Mouse (Mus musculus) gastrocnemius, postnatal 10 days (tissue): ENCODE results near the gene Gemin5. TPM values are rescaled to one million over a fixed set of nuclear protein-coding genes. Genes with fewer than 3 reads are reported as not detected.
A peak's percentile ranks its signal among the peaks of the same experiment; 100 is the strongest.
"Not testable (repeated sequence)": the region's sequence is repeated elsewhere in the genome, so short reads cannot be mapped to it uniquely, and the experiment has no call there.

Source experiments
- DNase-seq: peaks from one replicate; pipeline ENCODE4 v3.0.0; 2021; ENCODE audit warnings: mixed read lengths
- total RNA-seq, 2 experiments: library from RNA; stranded (reverse); gene quantifications; 2 replicates each; pipeline ENCODE4 v1.2.3; 2021

Gene Gemin5
- total RNA-seq, 2 experiments from 2014 or later, result 10.8 to 14.6 TPM

GRCm38 (mm10) chr11:58107664-58108337, 60.5 kb downstream of the Gemin5 start:
- DNase-seq, result no peak

DNA sequence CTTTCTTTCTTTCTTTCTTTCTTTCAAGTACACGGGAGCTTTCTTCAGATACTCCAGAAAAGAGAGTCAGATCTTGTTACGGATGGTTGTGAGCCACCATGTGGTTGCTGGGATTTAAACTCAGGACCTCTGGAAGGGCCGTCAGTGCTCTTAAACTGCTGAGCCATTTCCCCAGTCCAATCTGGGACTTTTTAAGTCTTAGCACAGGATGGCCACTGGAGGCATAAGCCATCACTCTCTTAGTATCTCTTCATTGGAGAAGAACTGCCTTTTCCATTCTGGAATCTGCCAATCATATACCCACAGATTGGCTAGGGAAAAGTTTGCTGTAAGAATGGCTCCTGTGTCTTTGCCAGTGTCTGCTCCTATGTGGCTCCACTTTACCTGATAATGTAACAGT, 61.3 kb downstream of the Gemin5 start:
- no peak for DNase-seq

DNA sequence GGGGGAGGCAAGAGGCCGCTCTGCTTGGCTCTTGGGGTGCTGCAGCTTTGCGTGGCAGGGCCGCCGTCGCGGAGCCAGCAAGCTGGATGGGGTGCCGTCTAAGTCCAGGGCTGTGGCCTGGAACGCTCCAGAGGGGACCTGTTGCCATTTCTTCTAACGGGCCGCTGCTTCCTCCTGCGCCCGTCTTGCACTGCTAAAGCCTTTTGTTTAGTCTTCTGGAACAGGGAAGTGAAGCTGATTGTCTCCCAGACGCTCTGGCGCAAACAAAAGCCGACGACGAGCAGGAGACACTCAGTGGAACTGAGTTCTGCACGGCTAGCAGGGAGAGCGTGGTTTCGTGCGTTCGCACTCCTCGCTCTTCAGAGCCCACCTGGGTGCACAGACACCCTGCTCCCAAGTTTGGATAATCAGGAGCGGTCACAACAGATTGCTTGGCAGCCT, 64.0 kb downstream of the Gemin5 start:
- DNase-seq, result no peak

GRCm38 (mm10) chr11:58103697-58104306, 64.5 kb downstream of the Gemin5 start, which contains the start of gene Cnot8:
Gene Cnot8 (plus strand): TSS chr11:58104153.
- peak; percentile 98 for DNase-seq

- peak; percentile 20 for DNase-seq
Measured at GRCm38 (mm10) chr11:58103344-58103653, 65.0 kb downstream of the Gemin5 start.

GRCm38 (mm10) chr11:58102581-58103343, 65.6 kb downstream of the Gemin5 start:
- no peak for DNase-seq

DNA sequence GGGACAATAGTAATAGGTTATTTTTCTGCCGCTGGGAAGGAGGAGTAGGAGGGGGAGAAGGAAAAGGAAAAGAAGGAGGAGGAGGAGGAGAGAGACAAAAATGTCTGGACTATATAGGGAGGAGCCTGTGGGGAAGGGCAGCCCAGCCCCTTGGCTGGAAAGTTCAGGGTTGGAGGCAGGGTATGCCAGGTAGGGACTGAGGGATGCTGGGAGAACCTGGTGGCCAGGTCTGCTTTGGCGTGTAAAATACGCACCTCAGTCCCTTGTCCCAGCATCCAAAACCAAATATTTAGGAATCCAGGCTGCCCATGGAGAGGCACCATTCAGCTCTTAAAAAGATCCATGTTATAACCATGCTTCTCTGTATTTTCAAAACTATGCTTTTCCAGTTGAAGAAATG, 66.2 kb downstream of the Gemin5 start:
- DNase-seq, result no peak

GRCm38 (mm10) chr11:58101194-58101720, 67.1 kb downstream of the Gemin5 start:
- DNase-seq, result no peak

- DNase-seq, result no peak
Measured at GRCm38 (mm10) chr11:58100006-58100405, 68.3 kb downstream of the Gemin5 start.

DNA sequence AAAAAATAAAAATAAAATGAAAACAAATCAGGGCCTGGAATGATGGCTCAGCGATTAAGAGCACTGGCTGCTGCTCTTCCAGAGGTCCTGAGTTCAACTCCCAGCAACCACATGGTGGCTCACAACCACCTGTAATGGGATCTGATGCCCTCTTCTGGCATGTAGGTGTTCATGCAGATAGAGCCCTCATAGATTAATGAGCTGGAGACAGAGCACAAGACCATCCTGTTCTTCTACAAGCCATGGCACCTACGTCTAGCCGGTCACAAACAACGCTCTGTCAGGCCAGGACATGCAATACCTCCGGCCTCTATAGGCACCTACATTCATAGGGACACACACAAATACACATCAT, 70.0 kb downstream of the Gemin5 start:
- not testable (repeated sequence) for DNase-seq

GRCm38 (mm10) chr11:58097621-58098365, 70.5 kb downstream of the Gemin5 start:
- DNase-seq, result peak; percentile 11

DNA sequence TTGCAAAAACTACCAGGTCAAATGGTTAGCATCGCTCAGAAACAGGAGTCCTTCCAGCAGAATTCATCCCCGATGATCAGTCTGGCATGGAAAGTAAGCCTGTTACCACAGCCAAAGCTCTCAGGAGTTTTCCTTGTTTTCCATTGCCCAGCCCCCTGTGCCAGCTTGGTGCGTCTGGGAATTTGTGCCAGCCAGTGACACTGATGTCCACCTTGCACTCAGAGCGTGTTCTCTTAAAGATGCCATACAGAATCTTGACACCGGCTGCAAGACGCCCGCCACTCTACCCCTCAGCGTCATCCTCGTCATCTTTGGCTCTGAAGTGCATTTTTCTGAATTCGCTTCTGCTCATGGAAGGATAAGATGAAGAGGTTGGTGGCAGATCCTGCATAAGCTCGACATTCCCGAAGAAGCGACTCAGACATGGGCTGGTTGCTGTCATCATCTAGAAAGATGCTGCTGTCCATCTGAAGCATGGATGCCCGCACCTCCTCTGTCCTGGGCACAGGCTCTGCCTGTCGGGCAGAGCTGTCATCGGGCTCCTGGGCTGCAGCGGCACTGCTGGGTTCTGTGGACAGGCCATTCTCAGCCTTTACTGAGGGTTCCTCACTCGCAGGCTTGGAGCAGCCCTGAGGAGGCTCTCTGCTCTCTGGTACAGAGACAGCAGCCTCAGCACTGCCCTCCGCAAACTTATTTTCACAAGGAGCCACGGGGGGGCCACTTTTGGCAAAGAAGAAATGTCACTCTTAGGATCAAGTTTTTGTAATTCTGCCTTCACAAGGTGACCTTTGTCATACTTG, 71.3 kb downstream of the Gemin5 start:
- DNase-seq, result peak; percentile 24

- no peak for DNase-seq
Measured at GRCm38 (mm10) chr11:58096160-58096559, 72.2 kb downstream of the Gemin5 start.

GRCm38 (mm10) chr11:58095561-58095960, 72.8 kb downstream of the Gemin5 start:
- no peak for DNase-seq

GRCm38 (mm10) chr11:58094766-58095165, 73.6 kb downstream of the Gemin5 start:
- DNase-seq, result no peak

DNA sequence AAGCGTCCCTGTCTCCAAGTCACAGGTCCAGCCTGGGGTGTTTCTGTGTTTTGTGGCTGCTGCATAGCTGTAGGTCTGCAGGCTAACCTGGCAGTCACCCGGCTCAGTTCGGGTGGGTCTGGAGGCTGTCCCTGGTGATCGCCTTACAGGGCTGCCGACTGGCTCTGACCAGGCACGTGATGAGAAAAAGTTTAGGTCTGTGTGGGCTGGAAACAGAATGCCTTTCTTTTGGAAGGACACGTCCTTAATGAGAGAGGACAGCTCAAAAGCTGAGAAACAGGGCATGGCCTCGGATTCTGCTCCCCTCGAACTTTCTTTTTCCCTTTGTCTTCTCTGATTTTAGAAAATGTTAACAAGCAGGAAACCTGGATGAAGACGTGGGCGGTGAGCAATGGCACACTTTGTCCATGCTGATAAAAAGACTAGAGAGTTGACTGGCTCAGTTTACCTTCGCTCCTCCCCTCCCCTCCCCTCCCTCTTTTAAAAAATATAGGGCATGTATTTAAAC, 75.3 kb downstream of the Gemin5 start, which contains the start of gene Gm12248:
Gm12248 (minus strand) TSS at position 114 of the 508 bp plus-strand sequence.
- DNase-seq, result peak; percentile 22

DNA sequence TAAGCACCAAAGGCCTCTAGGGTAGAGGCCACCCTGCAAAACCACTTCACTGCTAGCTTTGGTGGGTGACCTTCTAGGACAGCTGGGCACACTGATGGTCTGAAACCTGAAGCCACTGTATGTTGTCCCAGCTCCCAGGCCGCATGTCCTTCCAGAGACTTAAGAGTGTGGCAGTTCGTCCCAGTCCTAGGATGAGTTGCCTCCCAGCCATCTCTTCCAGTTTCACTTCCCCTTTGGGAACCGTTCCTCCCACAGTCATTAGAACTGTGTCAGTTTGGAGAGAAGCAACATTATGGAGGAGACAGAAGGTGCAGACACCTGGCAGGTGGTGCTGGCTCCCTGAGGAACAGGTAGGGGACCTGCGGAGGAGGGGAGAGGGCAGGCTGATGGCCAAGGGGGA, 75.8 kb downstream of the Gemin5 start:
- DNase-seq, result no peak

- DNase-seq, result no peak
Measured at GRCm38 (mm10) chr11:58081716-58082115, 86.6 kb downstream of the Gemin5 start.

DNA sequence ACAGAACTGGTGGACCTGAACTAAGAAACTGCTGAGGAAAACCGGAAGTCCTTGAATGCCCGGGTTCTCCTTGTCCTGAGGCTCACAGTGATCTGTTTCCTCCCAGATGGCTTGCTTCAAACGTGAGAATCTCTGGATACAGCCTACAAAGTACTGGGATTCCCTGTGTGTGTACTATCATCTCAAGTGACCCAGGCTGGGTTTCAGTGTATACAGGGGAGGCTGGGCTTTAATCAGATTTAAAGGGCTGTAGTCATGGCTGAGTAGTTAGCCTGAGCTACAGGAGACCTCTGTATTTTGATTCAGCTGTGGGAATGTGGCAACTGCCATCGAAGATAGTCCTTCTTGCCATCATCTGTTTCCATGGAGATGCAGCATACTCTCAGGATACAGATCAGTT, 91.1 kb downstream of the Gemin5 start:
- no peak for DNase-seq

DNA sequence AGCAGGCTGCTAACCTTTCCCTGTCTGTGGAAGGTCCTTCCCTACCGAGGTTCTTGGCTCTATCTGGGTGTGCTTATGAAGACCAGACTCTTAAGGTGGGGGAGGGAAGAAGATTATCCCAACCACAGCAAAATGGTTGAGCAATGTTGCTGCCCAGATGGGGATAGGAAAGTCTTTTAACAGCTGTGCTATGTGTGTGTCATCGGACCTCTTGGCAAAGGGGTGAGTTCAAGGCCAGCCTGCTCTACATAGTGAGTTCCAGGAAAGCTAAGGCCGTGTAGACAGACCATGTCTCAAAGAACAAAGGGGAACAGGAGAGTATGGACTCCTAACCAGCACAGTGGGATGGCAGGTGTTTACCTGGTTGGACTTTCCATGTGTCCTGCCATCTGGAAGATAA, 95.4 kb downstream of the Gemin5 start:
- no peak for DNase-seq
